Mouse (Mus musculus): Measurements from ENCODE around the gene Rrp1b.

DNA sequence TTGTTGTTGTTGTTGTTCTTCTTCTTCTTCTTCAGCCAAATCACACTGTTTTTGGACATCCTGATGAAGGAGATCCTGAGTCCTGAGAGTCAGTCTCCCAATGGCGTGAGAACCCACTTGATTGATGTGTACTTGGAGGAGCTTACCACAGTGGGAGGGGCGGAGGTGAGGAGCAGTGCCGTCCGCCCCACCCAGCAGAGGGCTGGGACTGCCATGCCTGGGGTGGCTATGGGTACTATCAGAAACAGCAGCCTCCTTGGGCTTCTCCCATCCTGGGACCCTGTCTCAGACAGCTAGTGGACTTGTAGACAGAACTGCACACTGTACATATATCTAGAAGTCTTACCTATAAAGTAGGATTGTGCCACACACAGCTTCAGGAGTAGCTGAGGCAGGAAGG lies 14.0 kb downstream of the Rrp1b start:
- TF ChIP-seq POLR2A (IDR thresholded peaks at IDR 0.05; ENCODE audit: insufficient read depth, low read depth, low read length) = no peak
- TF ChIP-seq CTCF (IDR thresholded peaks at IDR 0.05; ENCODE audit: insufficient read depth, low read depth, low read length) = no peak

Measured in olfactory bulb, adult 2 months (tissue).